Mouse (Mus musculus): ENCODE results near the gene Smcr8. TPM values are rescaled to one million over a fixed set of nuclear protein-coding genes. Genes with fewer than 3 reads are reported as not detected.

Smcr8 gene
- polyA plus RNA-seq, 1 experiment from 2014 or later, result 3.7 TPM

- 73% methylated on average over 3 of the region's 3 CpGs for WGBS
- H3K36me3 ChIP-seq, result peaks cover 72% of the 10 kb centered on the region
These were observed 15.6 kb upstream of the Smcr8 start for GRCm38 (mm10) chr11:60761681-60762080.

GRCm38 (mm10) chr11:60766969-60767368 lies 10.4 kb upstream of the Smcr8 start:
- H3K4me2 ChIP-seq, result no peak overlapping the region
- H3K27ac ChIP-seq (replicated peaks), result no peak overlapping the region
- no peaks in the 10 kb centered on the region for H3K9me3 ChIP-seq
- H3K27me3 ChIP-seq (replicated peaks), result no peaks in the 10 kb centered on the region
- H3K4me3 ChIP-seq, result no peak overlapping the region
- no peak for ATAC-seq (ENCODE audit: extremely low read depth, insufficient number of reproducible peaks, low FRiP score, low TSS enrichment)
- peaks cover 2% of the 10 kb centered on the region; the same call in 1 of the 2 replicates for H3K4me1 ChIP-seq
- H3K9ac ChIP-seq, result no peak overlapping the region
- H3K36me3 ChIP-seq, result peaks cover 26% of the 10 kb centered on the region
- 61% methylated on average over 4 of the region's 4 CpGs for WGBS

More at GRCm38 (mm10) chr11:60761681-60762080, 15.6 kb upstream of the Smcr8 start:
- H3K4me2 ChIP-seq, result no peak overlapping the region
- H3K4me3 ChIP-seq, result no peak overlapping the region
- no peaks in the 10 kb centered on the region for H3K27me3 ChIP-seq (replicated peaks)
- H3K27ac ChIP-seq (replicated peaks), result no peak overlapping the region
- H3K9ac ChIP-seq, result no peak overlapping the region
- ATAC-seq (ENCODE audit: extremely low read depth, insufficient number of reproducible peaks, low FRiP score, low TSS enrichment), result no peak
- H3K9me3 ChIP-seq, result no peaks in the 10 kb centered on the region
- no peaks in the 10 kb centered on the region for H3K4me1 ChIP-seq

GRCm38 (mm10) chr11:60769322-60769721 lies 8.0 kb upstream of the Smcr8 start:
- Histone ChIP-seq H3K36me3 (peaks cover 9% of the 10 kb centered on the region), H3K4me3 (no peak overlapping the region), H3K4me2 (no peak overlapping the region), H3K27ac (replicated peaks) (no peak overlapping the region), H3K27me3 (replicated peaks) (no peaks in the 10 kb centered on the region), H3K4me1 (peaks cover 8% of the 10 kb centered on the region), H3K9ac (no peak overlapping the region), H3K9me3 (no peaks in the 10 kb centered on the region)
- 73% methylated on average over 2 of the region's 2 CpGs for WGBS
- ATAC-seq (ENCODE audit: extremely low read depth, insufficient number of reproducible peaks, low FRiP score, low TSS enrichment), result no peak

GRCm38 (mm10) chr11:60770776-60771175 lies 6.5 kb upstream of the Smcr8 start:
- H3K4me3 ChIP-seq, result no peak overlapping the region
- no peaks in the 10 kb centered on the region for H3K27me3 ChIP-seq (replicated peaks)
- H3K27ac ChIP-seq (replicated peaks), result no peak overlapping the region
- no peak overlapping the region for H3K4me2 ChIP-seq
- H3K9ac ChIP-seq, result no peak overlapping the region
- H3K9me3 ChIP-seq, result no peaks in the 10 kb centered on the region
- H3K36me3 ChIP-seq, result 0 out of 2 replicates have a peak, but pooled peaks cover 2% of the 10 kb centered on the region
- H3K4me1 ChIP-seq, result peaks cover 21% of the 10 kb centered on the region
- 85% methylated on average over 3 of the region's 3 CpGs for WGBS
- ATAC-seq (ENCODE audit: extremely low read depth, insufficient number of reproducible peaks, low FRiP score, low TSS enrichment), result no peak

- H3K27ac ChIP-seq (replicated peaks), result no peak overlapping the region
- no peak for ATAC-seq (ENCODE audit: extremely low read depth, insufficient number of reproducible peaks, low FRiP score, low TSS enrichment)
- no peak overlapping the region for H3K9ac ChIP-seq
- peaks cover 27% of the 10 kb centered on the region for H3K4me1 ChIP-seq
- no peak overlapping the region for H3K4me3 ChIP-seq
- no peaks in the 10 kb centered on the region for H3K9me3 ChIP-seq
- H3K27me3 ChIP-seq (replicated peaks), result no peaks in the 10 kb centered on the region
- no peak overlapping the region for H3K4me2 ChIP-seq
- H3K36me3 ChIP-seq, result 0 out of 2 replicates have a peak, but pooled peaks cover 2% of the 10 kb centered on the region
- 81% methylated on average over 4 of the region's 4 CpGs for WGBS
These were observed 5.2 kb upstream of the Smcr8 start for GRCm38 (mm10) chr11:60772161-60772560.

GRCm38 (mm10) chr11:60774158-60774689 lies 3.1 kb upstream of the Smcr8 start:
- Histone ChIP-seq H3K36me3 (peaks cover 11% of the 10 kb centered on the region), H3K27ac (replicated peaks) (no peak overlapping the region), H3K27me3 (replicated peaks) (no peaks in the 10 kb centered on the region), H3K9me3 (no peaks in the 10 kb centered on the region), H3K4me2 (no peak overlapping the region), H3K4me1 (peaks cover 41% of the 10 kb centered on the region), H3K9ac (0 out of 2 replicates have a peak overlapping the region, but pooled peaks have one; percentile 33), H3K4me3 (no peak overlapping the region)
- WGBS, result 79% methylated on average over 3 of the region's 3 CpGs
- no peak for ATAC-seq (ENCODE audit: extremely low read depth, insufficient number of reproducible peaks, low FRiP score, low TSS enrichment)

GRCm38 (mm10) chr11:60774841-60775240 lies 2.5 kb upstream of the Smcr8 start:
- Histone ChIP-seq H3K27ac (replicated peaks) (0 out of 2 replicates have a peak overlapping the region, but pooled peaks have one; percentile 15), H3K27me3 (replicated peaks) (no peaks in the 10 kb centered on the region), H3K9me3 (no peaks in the 10 kb centered on the region), H3K9ac (peak overlapping the region; percentile 88; the same call in 1 of the 2 replicates), H3K4me1 (peaks cover 45% of the 10 kb centered on the region), H3K36me3 (peaks cover 16% of the 10 kb centered on the region), H3K4me2 (peak overlapping the region; percentile 93), H3K4me3 (peak overlapping the region; percentile 81)
- WGBS, result 53% methylated on average over 1 of the region's 1 CpGs
- ATAC-seq (ENCODE audit: extremely low read depth, insufficient number of reproducible peaks, low FRiP score, low TSS enrichment), result no peak

- Histone ChIP-seq H3K27me3 (replicated peaks) (no peaks in the 10 kb centered on the region), H3K4me2 (peak overlapping the region; percentile 93), H3K4me1 (peaks cover 52% of the 10 kb centered on the region), H3K9me3 (no peaks in the 10 kb centered on the region), H3K27ac (replicated peaks) (peak overlapping the region; percentile 91; the same call in 1 of the 2 replicates), H3K4me3 (peak overlapping the region; percentile 81), H3K36me3 (peaks cover 22% of the 10 kb centered on the region), H3K9ac (peak overlapping the region; percentile 88)
- no peak for ATAC-seq (ENCODE audit: extremely low read depth, insufficient number of reproducible peaks, low FRiP score, low TSS enrichment)
- 43% methylated on average over 6 of the region's 6 CpGs for WGBS
These were observed 1.7 kb upstream of the Smcr8 start for GRCm38 (mm10) chr11:60775578-60775977.

GRCm38 (mm10) chr11:60776107-60776828 lies 1.1 kb upstream of the Smcr8 start:
- peak overlapping the region; percentile 81 for H3K4me3 ChIP-seq
- 4% methylated on average over 17 of the region's 17 CpGs for WGBS
- H3K9ac ChIP-seq, result peak overlapping the region; percentile 88
- H3K4me1 ChIP-seq, result peaks cover 59% of the 10 kb centered on the region
- no peak for ATAC-seq (ENCODE audit: extremely low read depth, insufficient number of reproducible peaks, low FRiP score, low TSS enrichment)
- no peaks in the 10 kb centered on the region for H3K27me3 ChIP-seq (replicated peaks)
- peak overlapping the region; percentile 91 for H3K27ac ChIP-seq (replicated peaks)
- peak overlapping the region; percentile 93 for H3K4me2 ChIP-seq
- H3K9me3 ChIP-seq, result no peaks in the 10 kb centered on the region
- H3K36me3 ChIP-seq, result peaks cover 26% of the 10 kb centered on the region

- peak overlapping the region; percentile 93 for H3K4me2 ChIP-seq
- no peaks in the 10 kb centered on the region for H3K27me3 ChIP-seq (replicated peaks)
- H3K9me3 ChIP-seq, result no peaks in the 10 kb centered on the region
- H3K27ac ChIP-seq (replicated peaks), result peak overlapping the region; percentile 91
- H3K9ac ChIP-seq, result peak overlapping the region; percentile 88
- WGBS, result 23% methylated on average over 16 of the region's 16 CpGs
- peaks cover 75% of the 10 kb centered on the region for H3K4me1 ChIP-seq
- peaks cover 38% of the 10 kb centered on the region for H3K36me3 ChIP-seq
- ATAC-seq (ENCODE audit: extremely low read depth, insufficient number of reproducible peaks, low FRiP score, low TSS enrichment), result no peak
- peak overlapping the region; percentile 81 for H3K4me3 ChIP-seq
These were observed 562 bp downstream of the Smcr8 start for GRCm38 (mm10) chr11:60777801-60778370.

GRCm38 (mm10) chr11:60779673-60780189 lies 2.4 kb downstream of the Smcr8 start:
- peaks cover 68% of the 10 kb centered on the region for H3K4me1 ChIP-seq
- no peaks in the 10 kb centered on the region for H3K9me3 ChIP-seq
- H3K36me3 ChIP-seq, result peaks cover 55% of the 10 kb centered on the region
- H3K27ac ChIP-seq (replicated peaks), result no peak overlapping the region
- H3K4me3 ChIP-seq, result peak overlapping the region; percentile 81
- H3K4me2 ChIP-seq, result peak overlapping the region; percentile 93
- peak overlapping the region; percentile 76 for H3K9ac ChIP-seq
- H3K27me3 ChIP-seq (replicated peaks), result no peaks in the 10 kb centered on the region
- ATAC-seq (ENCODE audit: extremely low read depth, insufficient number of reproducible peaks, low FRiP score, low TSS enrichment), result no peak
- WGBS, result 82% methylated on average over 10 of the region's 10 CpGs

Measured in heart, embryonic 13.5 days (tissue).